Mouse (Mus musculus) small intestine, adult 2 months (tissue): ENCODE data around the gene Vps26a.

Source experiments
- CTCF ChIP-seq: fragments of 200-500 bp; IDR thresholded peaks from 2 replicates; pipeline ENCODE4 v1.5.1; 2012; ENCODE audit warnings: low read depth, mild to moderate bottlenecking, control low read depth, inconsistent platforms, low read length, moderate library complexity, mixed read lengths; ENCODE audit not compliant: insufficient replicate concordance, insufficient read length; ENCODE audit errors: extremely low read depth
- POLR2A ChIP-seq: fragments of 200-500 bp; IDR thresholded peaks from 2 replicates; pipeline ENCODE4 v1.6.1; 2012; ENCODE audit warnings: low read depth, mild to moderate bottlenecking, control low read depth, inconsistent platforms, low read length, moderate library complexity

DNA sequence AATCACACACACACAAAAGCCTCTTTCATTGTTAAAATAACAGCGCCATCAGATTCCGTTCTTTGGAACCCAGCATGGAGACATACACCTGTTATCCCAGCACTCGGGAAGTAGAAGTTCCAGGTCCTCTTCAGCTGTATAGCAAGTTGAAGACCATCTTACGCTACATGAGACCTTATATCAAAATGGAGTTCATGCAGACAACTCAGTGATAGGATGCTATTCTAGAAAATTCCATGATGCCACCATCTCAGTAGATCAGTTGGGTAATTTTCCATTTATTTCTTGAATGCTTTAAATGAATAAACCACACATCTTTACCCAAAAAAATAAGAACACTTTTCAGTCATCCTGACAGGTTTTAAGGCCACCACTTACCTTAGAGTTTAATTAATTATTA is 20.5 kb upstream of the Vps26a start:
- TF ChIP-seq CTCF: no peak
- TF ChIP-seq POLR2A: no peak
